Mouse (Mus musculus) liver, adult 2 months (tissue): ENCODE data around the gene Zranb1.

Experiments used
- CTCF ChIP-seq: fragments of 200-500 bp; IDR thresholded peaks from 2 replicates; pipeline ENCODE4 v1.5.1; 2011; ENCODE audit warnings: low read depth, low read length, control low read depth
- POLR2A ChIP-seq: fragments of 200-500 bp; IDR thresholded peaks from 2 replicates; pipeline ENCODE4 v1.6.1; 2011; ENCODE audit warnings: low read length, control low read depth; ENCODE audit not compliant: insufficient read depth; ENCODE audit errors: extremely low read depth

GRCm38 (mm10) chr7:132925227-132925626, 5.7 kb upstream of the Zranb1 start:
- TF ChIP-seq POLR2A (no peak), CTCF (no peak)
